Mouse (Mus musculus) left cerebral cortex, postnatal 4 days (tissue): ENCODE data around the gene Phldb3. TPM values are rescaled to one million over a fixed set of nuclear protein-coding genes. Genes with fewer than 3 reads are reported as not detected.

ENCODE experiments used
- total RNA-seq, 2 experiments: library from RNA; stranded (reverse); gene quantifications; 2 replicates each; pipeline ENCODE4 v1.2.3; 2021

The Phldb3 gene
- total RNA-seq, 2 experiments from 2014 or later, result 0.48 to 0.72 TPM

Other genes starting within 250 kb of the Phldb3 start
- gene Kcnn4, start 240.5 kb upstream of the Phldb3 start, total RNA-seq, result under 1 TPM; 0.34 to 0.48 TPM
- 10 to 100 TPM; 42.0 to 43.2 TPM for gene Smg9, start 211.1 kb upstream of the Phldb3 start, total RNA-seq
- not detected for gene Irgc1, start 158.5 kb upstream of the Phldb3 start, total RNA-seq
- gene Plaur, start 148.3 kb upstream of the Phldb3 start, total RNA-seq, result 1 to 10 TPM; 1.0 to 1.2 TPM
- gene Cadm4, start 128.7 kb upstream of the Phldb3 start, total RNA-seq, result 100 to 1,000 TPM; 332 to 353 TPM
- 100 to 1,000 TPM; 105 to 108 TPM for gene Zfp428, start 103.8 kb upstream of the Phldb3 start, total RNA-seq
- not detected for gene AC161166.1, start 98.3 kb upstream of the Phldb3 start, total RNA-seq
- 100 to 1,000 TPM; 118 to 120 TPM for gene Irgq, start 80.1 kb upstream of the Phldb3 start, total RNA-seq
- under 1 TPM in 1 of 2 experiments, not detected in 1; 0.48 TPM for gene Pinlyp, start 64.6 kb upstream of the Phldb3 start, total RNA-seq
- gene Xrcc1, start 64.5 kb upstream of the Phldb3 start, total RNA-seq, result 10 to 100 TPM; 48.8 to 49.3 TPM
- gene Ethe1, start 23.2 kb upstream of the Phldb3 start, total RNA-seq, result 10 to 100 TPM; 16.1 to 17.5 TPM
- gene Zfp575, start 23.1 kb upstream of the Phldb3 start, total RNA-seq, result 10 to 100 TPM; 11.7 to 13.0 TPM
- gene Lypd3, start 25.8 kb downstream of the Phldb3 start, total RNA-seq, result under 1 TPM; 0.68 to 0.77 TPM
- not detected for gene Tex101, start 65.9 kb downstream of the Phldb3 start, total RNA-seq
- not detected for gene BC049730, start 98.5 kb downstream of the Phldb3 start, total RNA-seq
- not detected for gene Gm4763, start 116.1 kb downstream of the Phldb3 start, total RNA-seq
- not detected for gene Cd177, start 149.5 kb downstream of the Phldb3 start, total RNA-seq
- not detected for gene Ceacam10, start 166.4 kb downstream of the Phldb3 start, total RNA-seq